Mouse (Mus musculus): Measurements from ENCODE around the gene Dpp6. TPM values are rescaled to one million over a fixed set of nuclear protein-coding genes. Genes with fewer than 3 reads are reported as not detected.

The Dpp6 gene
- polyA plus RNA-seq, 1 experiment from 2014 or later = 0.86 TPM

DNA sequence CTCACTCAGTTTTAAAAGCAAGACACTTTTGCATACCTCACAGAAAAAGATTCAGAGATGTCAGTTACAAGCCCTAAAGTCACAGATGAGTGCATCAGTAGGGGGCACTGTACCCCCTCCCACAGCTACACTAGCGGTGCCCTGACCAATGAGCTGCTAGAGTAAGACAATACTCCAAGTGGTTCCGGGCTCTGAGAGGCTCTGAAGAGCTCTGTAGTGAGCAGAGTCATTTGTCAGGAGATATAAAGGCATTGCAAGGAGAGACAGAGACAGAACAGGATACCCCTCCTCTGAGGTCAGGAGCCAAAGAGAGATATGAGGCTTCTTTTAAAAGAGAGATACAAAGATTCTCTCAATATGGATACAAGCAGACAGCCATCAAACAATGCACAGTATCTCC, 305.5 kb downstream of the Dpp6 start:
- no peak overlapping the region for H3K9ac ChIP-seq (ENCODE audit: low read depth, low read length)
- WGBS (ENCODE audit: insufficient replicate concordance) = 25% methylated on average over 2 of the region's 2 CpGs
- H3K36me3 ChIP-seq (ENCODE audit: control insufficient read depth, insufficient read depth, low read length) = no peaks in the 10 kb centered on the region
- no peak overlapping the region for H3K4me2 ChIP-seq
- H3K9me3 ChIP-seq (replicated peaks; ENCODE audit: control insufficient read depth, low read length) = no peaks in the 10 kb centered on the region
- ATAC-seq (replicated peaks; ENCODE audit: insufficient number of reproducible peaks, low FRiP score, low TSS enrichment) = no peak
- no peak overlapping the region for H3K27ac ChIP-seq (ENCODE audit: low read depth, low read length)
- no peaks in the 10 kb centered on the region for H3K27me3 ChIP-seq (ENCODE audit: control insufficient read depth, insufficient read depth, low read length)
- no peaks in the 10 kb centered on the region for H3K4me1 ChIP-seq (ENCODE audit: control insufficient read depth, insufficient read depth, low read length)
- H3K4me3 ChIP-seq (ENCODE audit: low read depth, low read length) = no peak overlapping the region

DNA sequence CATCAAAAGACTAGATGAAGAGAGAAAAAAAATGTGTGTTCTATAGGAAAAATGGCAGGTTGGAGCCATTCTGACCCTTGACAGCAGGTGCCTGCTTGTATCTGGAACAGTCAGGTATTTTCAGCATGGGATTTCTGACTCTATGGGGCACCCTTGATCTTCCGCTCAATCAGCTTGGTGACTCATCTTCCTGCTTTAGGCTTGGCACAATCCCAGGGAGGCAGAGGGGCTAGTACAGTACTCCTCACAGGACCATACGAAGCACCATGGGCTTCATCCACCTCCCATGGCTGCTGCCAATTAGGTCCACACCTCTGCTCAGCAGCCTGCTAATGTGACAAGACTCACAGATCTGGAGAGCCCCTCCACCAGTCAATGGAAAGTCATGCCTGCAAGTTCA, 305.9 kb downstream of the Dpp6 start:
- H3K4me2 ChIP-seq = no peak overlapping the region
- H3K9ac ChIP-seq (ENCODE audit: low read depth, low read length) = no peak overlapping the region
- no peak overlapping the region for H3K27ac ChIP-seq (ENCODE audit: low read depth, low read length)
- no peaks in the 10 kb centered on the region for H3K36me3 ChIP-seq (ENCODE audit: control insufficient read depth, insufficient read depth, low read length)
- 62% methylated on average over 2 of the region's 2 CpGs for WGBS (ENCODE audit: insufficient replicate concordance)
- no peaks in the 10 kb centered on the region for H3K27me3 ChIP-seq (ENCODE audit: control insufficient read depth, insufficient read depth, low read length)
- no peak overlapping the region for H3K4me3 ChIP-seq (ENCODE audit: low read depth, low read length)
- H3K9me3 ChIP-seq (replicated peaks; ENCODE audit: control insufficient read depth, low read length) = no peaks in the 10 kb centered on the region
- ATAC-seq (replicated peaks; ENCODE audit: insufficient number of reproducible peaks, low FRiP score, low TSS enrichment) = no peak
- no peaks in the 10 kb centered on the region for H3K4me1 ChIP-seq (ENCODE audit: control insufficient read depth, insufficient read depth, low read length)

DNA sequence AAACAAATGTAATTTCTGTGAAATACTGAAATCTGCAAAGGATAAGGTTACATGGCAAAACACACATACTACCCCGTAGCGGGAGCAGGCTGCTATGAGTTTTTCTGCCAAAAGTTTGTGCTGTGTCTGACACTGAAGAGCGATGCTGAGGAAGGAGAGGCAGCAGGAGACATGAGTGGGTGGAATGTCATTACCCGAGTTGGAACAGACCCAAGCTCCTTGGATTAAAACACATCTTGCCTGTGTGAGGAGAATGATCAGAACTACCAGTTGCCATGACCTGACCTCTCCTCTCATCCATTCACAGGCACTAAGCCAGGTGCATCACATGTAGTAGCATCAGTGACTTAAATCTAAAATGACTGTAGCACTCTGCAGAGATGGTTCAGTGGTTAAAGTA, 309.0 kb downstream of the Dpp6 start:
- ATAC-seq (replicated peaks; ENCODE audit: insufficient number of reproducible peaks, low FRiP score, low TSS enrichment) = no peak
- no peak overlapping the region for H3K9ac ChIP-seq (ENCODE audit: low read depth, low read length)
- no peak overlapping the region for H3K4me3 ChIP-seq (ENCODE audit: low read depth, low read length)
- no peaks in the 10 kb centered on the region for H3K36me3 ChIP-seq (ENCODE audit: control insufficient read depth, insufficient read depth, low read length)
- H3K4me2 ChIP-seq = no peak overlapping the region
- H3K27ac ChIP-seq (ENCODE audit: low read depth, low read length) = no peak overlapping the region
- H3K27me3 ChIP-seq (ENCODE audit: control insufficient read depth, insufficient read depth, low read length) = no peaks in the 10 kb centered on the region
- no peaks in the 10 kb centered on the region for H3K9me3 ChIP-seq (replicated peaks; ENCODE audit: control insufficient read depth, low read length)
- 73% methylated on average over 4 of the region's 4 CpGs for WGBS (ENCODE audit: insufficient replicate concordance)
- H3K4me1 ChIP-seq (ENCODE audit: control insufficient read depth, insufficient read depth, low read length) = no peaks in the 10 kb centered on the region

DNA sequence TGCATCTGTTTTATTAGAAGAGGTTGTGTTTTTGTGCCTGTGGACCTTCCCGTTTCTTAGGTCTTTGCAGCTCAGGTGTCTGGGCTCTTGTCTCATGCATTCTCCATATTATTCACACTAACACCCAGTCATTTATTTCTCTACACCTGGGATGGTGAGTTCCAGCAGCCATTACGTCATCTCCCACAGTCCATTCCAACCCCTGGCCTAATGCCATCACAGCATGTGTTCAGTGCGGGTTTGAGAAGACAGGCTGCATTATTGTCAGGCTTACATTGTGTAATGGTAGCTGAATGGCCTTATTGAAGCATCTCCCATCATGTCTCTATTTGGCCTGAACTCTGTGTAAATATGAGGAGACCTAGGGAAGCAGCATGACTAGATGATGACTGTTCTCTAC, 316.2 kb downstream of the Dpp6 start:
- no peaks in the 10 kb centered on the region for H3K36me3 ChIP-seq (ENCODE audit: control insufficient read depth, insufficient read depth, low read length)
- no peak overlapping the region for H3K9ac ChIP-seq (ENCODE audit: low read depth, low read length)
- no peak overlapping the region for H3K4me2 ChIP-seq
- WGBS (ENCODE audit: insufficient replicate concordance) = 73% methylated on average over 3 of the region's 3 CpGs
- no peak for ATAC-seq (replicated peaks; ENCODE audit: insufficient number of reproducible peaks, low FRiP score, low TSS enrichment)
- no peaks in the 10 kb centered on the region for H3K27me3 ChIP-seq (ENCODE audit: control insufficient read depth, insufficient read depth, low read length)
- no peak overlapping the region for H3K4me3 ChIP-seq (ENCODE audit: low read depth, low read length)
- H3K9me3 ChIP-seq (replicated peaks; ENCODE audit: control insufficient read depth, low read length) = no peaks in the 10 kb centered on the region
- no peak overlapping the region for H3K27ac ChIP-seq (ENCODE audit: low read depth, low read length)
- H3K4me1 ChIP-seq (ENCODE audit: control insufficient read depth, insufficient read depth, low read length) = no peaks in the 10 kb centered on the region

DNA sequence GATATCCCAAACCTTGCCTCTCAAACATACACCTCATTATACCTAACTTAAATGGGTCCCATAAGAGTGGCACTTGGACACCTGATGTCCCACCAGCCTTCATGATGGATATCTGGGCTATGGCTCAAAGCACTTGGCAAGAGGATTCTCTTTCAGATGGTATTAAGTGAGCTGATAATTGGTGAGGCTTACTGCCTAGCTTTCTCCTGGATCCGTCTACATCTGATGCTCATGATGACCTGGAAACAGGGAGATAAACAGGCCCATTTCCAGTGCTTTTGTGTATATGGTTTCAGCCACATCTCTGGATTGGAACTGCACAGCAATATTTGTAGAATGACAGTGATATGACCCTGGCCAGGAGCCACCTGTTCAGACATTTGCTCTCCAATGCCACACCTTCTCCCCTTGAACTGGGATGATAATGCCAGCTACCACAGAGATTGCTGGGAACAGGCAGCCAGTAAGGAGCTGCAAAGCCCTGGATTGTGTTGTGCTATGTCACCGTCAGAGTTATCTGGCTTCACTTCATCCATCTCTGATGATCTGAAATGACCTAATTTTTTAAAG, 317.5 kb downstream of the Dpp6 start:
- H3K9me3 ChIP-seq (replicated peaks; ENCODE audit: control insufficient read depth, low read length) = no peaks in the 10 kb centered on the region
- no peak overlapping the region for H3K4me3 ChIP-seq (ENCODE audit: low read depth, low read length)
- no peaks in the 10 kb centered on the region for H3K27me3 ChIP-seq (ENCODE audit: control insufficient read depth, insufficient read depth, low read length)
- no peak overlapping the region for H3K4me2 ChIP-seq
- no peak overlapping the region for H3K27ac ChIP-seq (ENCODE audit: low read depth, low read length)
- no peak for ATAC-seq (replicated peaks; ENCODE audit: insufficient number of reproducible peaks, low FRiP score, low TSS enrichment)
- H3K4me1 ChIP-seq (ENCODE audit: control insufficient read depth, insufficient read depth, low read length) = no peaks in the 10 kb centered on the region
- H3K9ac ChIP-seq (ENCODE audit: low read depth, low read length) = no peak overlapping the region
- no peaks in the 10 kb centered on the region for H3K36me3 ChIP-seq (ENCODE audit: control insufficient read depth, insufficient read depth, low read length)
- 70% methylated on average over 2 of the region's 2 CpGs for WGBS (ENCODE audit: insufficient replicate concordance)

DNA sequence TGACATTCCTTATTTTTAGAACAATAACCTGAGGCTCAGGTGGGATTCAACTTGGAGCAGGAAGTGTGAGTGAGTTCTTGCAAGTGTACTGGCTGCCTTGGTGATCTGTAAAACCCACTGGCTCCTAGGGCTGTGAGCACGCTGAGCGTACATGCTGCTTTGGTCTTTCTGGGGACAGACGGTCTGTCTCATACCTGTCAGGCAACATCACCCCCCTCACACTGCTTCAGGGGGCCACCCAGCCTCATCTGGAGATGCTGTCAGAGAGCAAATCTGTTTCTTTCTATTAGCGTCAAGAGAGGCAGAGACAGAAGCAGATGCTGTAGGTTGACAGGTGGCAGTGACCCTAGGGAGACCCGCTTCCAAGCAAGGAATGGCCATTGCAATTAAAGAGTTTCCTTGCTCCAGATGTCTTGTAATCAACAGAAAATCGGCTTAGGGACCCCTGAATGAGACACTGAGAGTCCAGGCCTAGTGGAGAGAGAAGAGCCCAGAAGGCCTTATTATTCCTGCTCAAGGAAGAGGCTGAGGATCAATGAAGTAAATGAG, 330.5 kb downstream of the Dpp6 start:
- Histone ChIP-seq H3K27ac (ENCODE audit: low read depth, low read length) (no peak overlapping the region), H3K9ac (ENCODE audit: low read depth, low read length) (no peak overlapping the region), H3K27me3 (ENCODE audit: control insufficient read depth, insufficient read depth, low read length) (no peaks in the 10 kb centered on the region), H3K4me1 (ENCODE audit: control insufficient read depth, insufficient read depth, low read length) (no peaks in the 10 kb centered on the region), H3K36me3 (ENCODE audit: control insufficient read depth, insufficient read depth, low read length) (no peaks in the 10 kb centered on the region), H3K9me3 (replicated peaks; ENCODE audit: control insufficient read depth, low read length) (no peaks in the 10 kb centered on the region), H3K4me3 (ENCODE audit: low read depth, low read length) (no peak overlapping the region), H3K4me2 (no peak overlapping the region)
- WGBS (ENCODE audit: insufficient replicate concordance) = 73% methylated on average over 6 of the region's 6 CpGs
- ATAC-seq (replicated peaks; ENCODE audit: insufficient number of reproducible peaks, low FRiP score, low TSS enrichment) = no peak

DNA sequence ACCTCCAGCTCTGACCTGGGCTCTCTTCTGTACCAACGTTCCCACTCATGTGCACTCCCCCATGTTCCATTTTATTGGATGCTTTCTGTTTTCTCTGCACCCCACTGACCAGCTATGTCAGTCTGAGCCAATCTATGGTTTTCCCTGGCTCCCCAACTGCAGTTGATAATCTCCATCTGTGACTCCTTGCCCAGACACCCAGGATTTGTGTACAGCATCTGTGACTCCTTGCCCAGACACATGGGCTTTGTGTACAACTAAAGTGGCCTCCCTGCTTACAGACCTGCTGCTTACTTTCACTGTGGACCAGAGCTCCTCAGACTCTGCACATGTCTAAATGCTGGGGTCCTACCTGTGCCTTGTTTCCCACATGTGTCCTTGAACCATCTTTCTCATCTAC, 334.0 kb downstream of the Dpp6 start:
- H3K4me1 ChIP-seq (ENCODE audit: control insufficient read depth, insufficient read depth, low read length) = no peaks in the 10 kb centered on the region
- no peak overlapping the region for H3K27ac ChIP-seq (ENCODE audit: low read depth, low read length)
- no peak overlapping the region for H3K4me3 ChIP-seq (ENCODE audit: low read depth, low read length)
- no peaks in the 10 kb centered on the region for H3K36me3 ChIP-seq (ENCODE audit: control insufficient read depth, insufficient read depth, low read length)
- H3K9me3 ChIP-seq (replicated peaks; ENCODE audit: control insufficient read depth, low read length) = no peaks in the 10 kb centered on the region
- no peak for ATAC-seq (replicated peaks; ENCODE audit: insufficient number of reproducible peaks, low FRiP score, low TSS enrichment)
- H3K27me3 ChIP-seq (ENCODE audit: control insufficient read depth, insufficient read depth, low read length) = no peaks in the 10 kb centered on the region
- WGBS (ENCODE audit: insufficient replicate concordance) = 67% methylated on average over 1 of the region's 1 CpGs
- H3K9ac ChIP-seq (ENCODE audit: low read depth, low read length) = no peak overlapping the region
- H3K4me2 ChIP-seq = no peak overlapping the region

DNA sequence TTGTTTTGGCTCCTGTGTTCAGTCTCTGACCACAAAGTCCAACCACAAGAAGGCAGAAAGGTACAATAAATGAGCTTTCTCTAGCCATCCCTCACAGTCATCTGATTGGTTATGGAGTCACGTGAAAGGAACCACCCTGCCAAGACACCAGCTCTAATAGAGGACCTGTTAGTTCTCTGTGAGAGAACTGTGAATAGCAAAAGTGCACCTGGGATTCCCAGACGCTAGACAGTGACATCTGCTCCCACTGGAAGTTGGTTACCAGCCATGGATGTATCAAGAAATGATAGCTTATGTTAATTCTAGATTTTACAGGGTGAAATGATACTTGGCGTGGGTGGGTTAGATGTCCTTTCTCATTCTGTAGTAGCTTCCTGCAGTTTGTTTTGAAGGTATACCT, 338.7 kb downstream of the Dpp6 start:
- no peak overlapping the region for H3K27ac ChIP-seq (ENCODE audit: low read depth, low read length)
- H3K36me3 ChIP-seq (ENCODE audit: control insufficient read depth, insufficient read depth, low read length) = no peaks in the 10 kb centered on the region
- no peak for ATAC-seq (replicated peaks; ENCODE audit: insufficient number of reproducible peaks, low FRiP score, low TSS enrichment)
- H3K4me2 ChIP-seq = no peak overlapping the region
- no peak overlapping the region for H3K4me3 ChIP-seq (ENCODE audit: low read depth, low read length)
- no peaks in the 10 kb centered on the region for H3K9me3 ChIP-seq (replicated peaks; ENCODE audit: control insufficient read depth, low read length)
- 71% methylated on average over 3 of the region's 3 CpGs for WGBS (ENCODE audit: insufficient replicate concordance)
- H3K9ac ChIP-seq (ENCODE audit: low read depth, low read length) = no peak overlapping the region
- no peaks in the 10 kb centered on the region for H3K27me3 ChIP-seq (ENCODE audit: control insufficient read depth, insufficient read depth, low read length)
- no peaks in the 10 kb centered on the region for H3K4me1 ChIP-seq (ENCODE audit: control insufficient read depth, insufficient read depth, low read length)

DNA sequence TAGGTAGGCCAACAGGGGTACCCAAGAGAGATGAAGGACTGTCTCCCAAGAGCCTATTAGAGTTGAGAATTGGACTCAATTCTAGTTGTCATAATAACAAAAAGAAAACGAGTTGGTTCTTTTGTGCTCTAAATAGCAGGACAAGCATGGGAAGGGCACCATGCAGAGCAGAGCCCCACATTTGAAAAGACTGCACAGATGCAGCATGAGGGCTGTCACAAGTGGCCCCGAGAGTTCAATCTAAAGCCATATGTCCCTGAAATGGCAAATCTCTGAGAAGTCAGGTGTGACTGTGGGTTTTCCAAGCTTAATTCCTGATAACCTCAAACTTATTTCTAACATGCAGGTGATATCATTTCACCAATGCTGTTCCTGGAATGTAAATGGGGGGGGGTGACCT, 339.4 kb downstream of the Dpp6 start:
- no peak overlapping the region for H3K4me3 ChIP-seq (ENCODE audit: low read depth, low read length)
- WGBS (ENCODE audit: insufficient replicate concordance) = 65% methylated on average over 2 of the region's 2 CpGs
- no peak overlapping the region for H3K27ac ChIP-seq (ENCODE audit: low read depth, low read length)
- H3K36me3 ChIP-seq (ENCODE audit: control insufficient read depth, insufficient read depth, low read length) = no peaks in the 10 kb centered on the region
- no peaks in the 10 kb centered on the region for H3K27me3 ChIP-seq (ENCODE audit: control insufficient read depth, insufficient read depth, low read length)
- H3K9me3 ChIP-seq (replicated peaks; ENCODE audit: control insufficient read depth, low read length) = no peaks in the 10 kb centered on the region
- no peak for ATAC-seq (replicated peaks; ENCODE audit: insufficient number of reproducible peaks, low FRiP score, low TSS enrichment)
- H3K9ac ChIP-seq (ENCODE audit: low read depth, low read length) = no peak overlapping the region
- H3K4me1 ChIP-seq (ENCODE audit: control insufficient read depth, insufficient read depth, low read length) = no peaks in the 10 kb centered on the region
- no peak overlapping the region for H3K4me2 ChIP-seq

Data from heart, embryonic 11.5 days (tissue).